In genomic region chr11:58799747-58800146, GRCm38 (mm10) we compare ENCODE assay signal across 24 mouse cellular contexts. TPM values are rescaled to one million over a fixed set of nuclear protein-coding genes. Genes with fewer than 3 reads are reported as not detected.
"Had no signal": no experiment of that assay in that cellular context is flagged by ENCODE, and none has a peak within 500 bp of the region (broad histone marks: within the 10 kb centered on the region; RNA-seq: fewer than 3 reads in every experiment).

No protein-coding gene starts in this region.

- H3K36me3 ChIP-seq: limb, embryonic 15.5 days; liver, embryonic 12.5 days; midbrain, embryonic 10.5 days; neural tube, embryonic 13.5 days had no signal

- H3K4me1 ChIP-seq: limb, embryonic 15.5 days; liver, embryonic 12.5 days had no signal

- H3K4me2 ChIP-seq: limb, embryonic 15.5 days; liver, embryonic 12.5 days; lung, embryonic 14.5 days; neural tube, embryonic 13.5 days had no signal

- H3K4me3 ChIP-seq: limb, embryonic 15.5 days; liver, embryonic 12.5 days; midbrain, embryonic 10.5 days; neural tube, embryonic 13.5 days had no signal

- H3K27ac ChIP-seq: kidney, postnatal 0 days; limb, embryonic 15.5 days; liver, embryonic 12.5 days; midbrain, embryonic 10.5 days; neural tube, embryonic 13.5 days had no signal

- DNase-seq: kidney, adult 11 months; kidney, adult 9 months; kidney, postnatal 36 days; layer of hippocampus, adult 9-11 months; layer of hippocampus, postnatal 36 days; lung, embryonic 14.5 days; lung, postnatal 10 days; lung, postnatal 4 days; retina, postnatal 1 day; thymus, postnatal 36 days had no signal

- H3K27me3 ChIP-seq: limb, embryonic 15.5 days; liver, embryonic 12.5 days; neural tube, embryonic 13.5 days had no signal

- H3K9me3 ChIP-seq: limb, embryonic 15.5 days; liver, embryonic 12.5 days; midbrain, embryonic 10.5 days; neural tube, embryonic 13.5 days had no signal

- ATAC-seq: liver, embryonic 12.5 days; midbrain, embryonic 16.5 days had no signal

- H3K9ac ChIP-seq: limb, embryonic 15.5 days; liver, embryonic 12.5 days; lung, embryonic 14.5 days; neural tube, embryonic 13.5 days had no signal

RNA-seq across cellular contexts. Expression of gene Fam183b, which starts 2.0 kb away (rescaled TPM):
- total RNA-seq: megakaryocyte, adult 5-6 weeks had no signal
- polyA plus RNA-seq: limb, embryonic 11.5 days; limb, embryonic 15.5 days; lung, embryonic 14.5 days had no signal

RNA-seq across cellular contexts. Expression of gene Olfr313, which starts 15.1 kb away (rescaled TPM):
- total RNA-seq: layer of hippocampus, adult 18-20 months; layer of hippocampus, postnatal 36 days; megakaryocyte, adult 5-6 weeks had no signal
- polyA plus RNA-seq: intestine, embryonic 14.5 days; kidney, postnatal 0 days; limb, embryonic 11.5 days; limb, embryonic 15.5 days; liver, embryonic 12.5 days; liver, embryonic 16.5 days; lung, embryonic 14.5 days; midbrain, embryonic 10.5 days; midbrain, embryonic 16.5 days; neural tube, embryonic 13.5 days; small intestine, adult 2 months; stomach, embryonic 16.5 days had no signal

RNA-seq across cellular contexts. Expression of gene Olfr314, which starts 17.0 kb away (rescaled TPM):
- total RNA-seq: layer of hippocampus, adult 18-20 months; layer of hippocampus, postnatal 36 days; megakaryocyte, adult 5-6 weeks had no signal
- polyA plus RNA-seq: intestine, embryonic 14.5 days; kidney, postnatal 0 days; limb, embryonic 11.5 days; limb, embryonic 15.5 days; liver, embryonic 12.5 days; liver, embryonic 16.5 days; lung, embryonic 14.5 days; midbrain, embryonic 10.5 days; midbrain, embryonic 16.5 days; neural tube, embryonic 13.5 days; small intestine, adult 2 months; stomach, embryonic 16.5 days; thymus, postnatal 0 days had no signal

RNA-seq across cellular contexts. Expression of gene Olfr315, which starts 26.8 kb away (rescaled TPM):
- total RNA-seq: layer of hippocampus, adult 18-20 months; layer of hippocampus, postnatal 36 days; megakaryocyte, adult 5-6 weeks had no signal
- polyA plus RNA-seq: intestine, embryonic 14.5 days; kidney, postnatal 0 days; limb, embryonic 11.5 days; limb, embryonic 15.5 days; liver, embryonic 12.5 days; liver, embryonic 16.5 days; lung, embryonic 14.5 days; midbrain, embryonic 10.5 days; midbrain, embryonic 16.5 days; neural tube, embryonic 13.5 days; small intestine, adult 2 months; stomach, embryonic 16.5 days; thymus, postnatal 0 days had no signal

RNA-seq across cellular contexts. Expression of gene Olfr312, which starts 29.3 kb away (rescaled TPM):
- total RNA-seq: layer of hippocampus, adult 18-20 months; layer of hippocampus, postnatal 36 days; megakaryocyte, adult 5-6 weeks had no signal
- polyA plus RNA-seq: intestine, embryonic 14.5 days; kidney, postnatal 0 days; limb, embryonic 11.5 days; limb, embryonic 15.5 days; liver, embryonic 12.5 days; liver, embryonic 16.5 days; lung, embryonic 14.5 days; midbrain, embryonic 10.5 days; midbrain, embryonic 16.5 days; neural tube, embryonic 13.5 days; small intestine, adult 2 months; stomach, embryonic 16.5 days; thymus, postnatal 0 days had no signal
